Mouse (Mus musculus): Measurements from ENCODE around the gene Traf4.
"Not testable (repeated sequence)": the region's sequence is repeated elsewhere in the genome, so short reads cannot be mapped to it uniquely, and the experiment has no call there.

Gene Traf4

GRCm38 (mm10) chr11:78143520-78143919, 21.9 kb downstream of the Traf4 start:
- DNase-seq (ENCODE audit: low read depth, low spot score), result no peak

GRCm38 (mm10) chr11:78140665-78141064, 24.7 kb downstream of the Traf4 start:
- DNase-seq (ENCODE audit: low read depth, low spot score), result no peak

- no peak for DNase-seq (ENCODE audit: low read depth, low spot score)
These were observed 27.4 kb downstream of the Traf4 start for GRCm38 (mm10) chr11:78138023-78138422.

GRCm38 (mm10) chr11:78137584-78137983, 27.8 kb downstream of the Traf4 start:
- no peak for DNase-seq (ENCODE audit: low read depth, low spot score)

- no peak for DNase-seq (ENCODE audit: low read depth, low spot score)
These were observed 29.3 kb downstream of the Traf4 start for GRCm38 (mm10) chr11:78136132-78136531.

GRCm38 (mm10) chr11:78135314-78135713, 30.1 kb downstream of the Traf4 start:
- not testable (repeated sequence) for DNase-seq (ENCODE audit: low read depth, low spot score)

- no peak for DNase-seq (ENCODE audit: low read depth, low spot score)
These were observed 31.0 kb downstream of the Traf4 start for GRCm38 (mm10) chr11:78134344-78134743.

- DNase-seq (ENCODE audit: low read depth, low spot score), result no peak
These were observed 31.5 kb downstream of the Traf4 start for GRCm38 (mm10) chr11:78133915-78134314.

GRCm38 (mm10) chr11:78129458-78129857, 35.9 kb downstream of the Traf4 start:
- DNase-seq (ENCODE audit: low read depth, low spot score), result no peak

GRCm38 (mm10) chr11:78126739-78127138, 38.6 kb downstream of the Traf4 start:
- no peak for DNase-seq (ENCODE audit: low read depth, low spot score)

GRCm38 (mm10) chr11:78125691-78126090, 39.7 kb downstream of the Traf4 start:
- DNase-seq (ENCODE audit: low read depth, low spot score), result no peak

- DNase-seq (ENCODE audit: low read depth, low spot score), result no peak
These were observed 41.6 kb downstream of the Traf4 start for GRCm38 (mm10) chr11:78123782-78124181.

GRCm38 (mm10) chr11:78122815-78123214, 42.6 kb downstream of the Traf4 start:
- DNase-seq (ENCODE audit: low read depth, low spot score), result no peak

- DNase-seq (ENCODE audit: low read depth, low spot score), result peak; percentile 24
These were observed 44.2 kb downstream of the Traf4 start for GRCm38 (mm10) chr11:78121176-78121575.

- no peak for DNase-seq (ENCODE audit: low read depth, low spot score)
These were observed 45.5 kb downstream of the Traf4 start for GRCm38 (mm10) chr11:78119898-78120297.

GRCm38 (mm10) chr11:78118467-78118866, 46.9 kb downstream of the Traf4 start:
- no peak for DNase-seq (ENCODE audit: low read depth, low spot score)

- no peak for DNase-seq (ENCODE audit: low read depth, low spot score)
These were observed 49.3 kb downstream of the Traf4 start for GRCm38 (mm10) chr11:78116146-78116410.

GRCm38 (mm10) chr11:78115367-78116145, 49.8 kb downstream of the Traf4 start:
- peak; percentile 97 for DNase-seq (ENCODE audit: low read depth, low spot score)

GRCm38 (mm10) chr11:78114676-78115366, 50.6 kb downstream of the Traf4 start:
- DNase-seq (ENCODE audit: low read depth, low spot score), result peak; percentile 6

GRCm38 (mm10) chr11:78113616-78114015, 51.8 kb downstream of the Traf4 start:
- no peak for DNase-seq (ENCODE audit: low read depth, low spot score)

All from mesoderm, embryonic 11.5 days (tissue).